Mouse (Mus musculus) ovary, adult 2 months (tissue): ENCODE measurements around the gene Olfr194. TPM values are rescaled to one million over a fixed set of nuclear protein-coding genes. Genes with fewer than 3 reads are reported as not detected.

ENCODE experiments used
- polyA plus RNA-seq: library from polyadenylated mRNA; depleted of rRNA; stranded (reverse); fragments of >200 nt; gene quantifications from 2 replicates; pipeline ENCODE4 v1.2.3, GENCODE M21; 2012; rRNA removed

Olfr194 gene
- polyA plus RNA-seq = not detected in 2 replicates

DNA sequence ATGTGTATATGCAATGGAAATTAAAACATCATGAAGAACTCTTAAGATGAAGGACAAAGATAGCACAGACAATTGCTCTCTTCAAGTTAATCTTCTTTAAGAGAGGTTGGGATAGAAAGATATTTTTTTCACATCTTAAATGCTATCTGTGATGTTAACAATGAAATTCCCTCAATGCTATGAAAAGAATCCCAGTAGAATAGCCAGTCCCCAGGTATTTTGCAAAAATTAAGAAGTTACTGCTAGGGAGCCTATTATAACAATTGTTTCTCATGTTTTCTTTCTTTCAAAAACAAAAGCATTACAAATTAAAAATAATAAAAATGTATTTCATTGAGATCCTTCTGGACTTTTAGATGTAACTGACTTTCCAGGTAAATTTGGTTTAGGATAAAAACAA is at the start of gene Olfr194:
Gene Olfr194, minus strand, starts transcription at position 101 of the 400 bp plus-strand sequence.

DNA sequence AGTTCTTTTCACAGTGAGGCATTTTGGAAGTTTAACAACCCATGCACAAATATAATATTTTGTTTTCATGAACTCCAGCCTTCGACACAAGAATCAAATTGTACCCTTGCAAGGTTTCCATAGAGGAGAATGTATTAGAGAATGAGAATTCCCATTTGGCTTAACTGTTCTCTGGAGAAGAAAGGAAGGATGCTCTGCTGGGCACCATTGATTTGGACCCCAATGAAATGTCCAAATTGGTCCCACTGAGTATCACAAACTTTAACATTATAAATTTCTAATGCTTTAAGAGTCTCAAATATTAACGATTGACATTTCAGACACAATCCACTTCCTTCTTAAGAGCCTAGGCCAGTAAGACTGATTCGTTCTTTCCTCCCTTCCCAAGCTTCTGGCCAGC is 49.5 kb upstream of the Olfr194 start, which contains the start of gene Olfr196:
Gene Olfr196, minus strand, starts transcription at position 101 of the 400 bp plus-strand sequence.

DNA sequence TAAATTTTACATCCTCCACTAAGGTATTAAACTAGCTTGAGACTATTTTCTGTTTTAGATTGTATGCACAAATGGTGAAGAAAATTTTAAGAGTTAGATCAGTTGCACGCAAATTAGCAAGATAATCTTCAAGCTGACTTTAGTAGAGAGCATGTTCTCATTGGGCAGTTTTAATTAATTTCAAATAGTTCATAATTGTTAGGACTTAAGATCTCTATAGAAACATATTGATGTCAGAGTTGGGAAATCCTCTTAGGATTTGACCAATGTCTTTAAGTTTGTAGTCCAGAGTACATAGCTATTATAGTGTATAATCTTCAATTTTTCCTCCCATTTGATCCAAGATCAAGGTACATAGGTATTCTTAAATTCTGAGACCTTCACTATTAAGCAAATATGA is 25.9 kb upstream of the Olfr194 start, which contains the start of gene Olfr195:
Gene Olfr195, plus strand, starts transcription at position 301 of the 400 bp plus-strand sequence.

DNA sequence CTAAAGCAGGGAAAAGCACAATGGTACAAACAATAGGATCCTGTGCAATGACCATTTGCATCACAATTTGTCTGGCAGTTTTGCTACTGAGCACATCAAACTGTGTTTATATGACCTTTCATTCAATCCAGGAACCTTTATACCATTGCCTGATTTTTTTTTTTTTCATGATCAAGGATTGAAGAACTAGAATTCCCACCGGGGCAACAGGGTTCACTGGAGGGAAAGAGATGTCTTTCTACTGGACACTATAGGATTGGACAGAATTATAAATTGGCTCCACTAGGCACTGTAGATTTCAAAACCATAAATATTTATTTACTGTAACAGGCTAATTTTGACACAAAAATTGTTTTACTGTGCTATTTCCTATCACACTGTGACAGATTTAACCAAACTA is 9.1 kb downstream of the Olfr194 start, which contains the start of gene Olfr193:
Gene Olfr193, minus strand, starts transcription at position 101 of the 400 bp plus-strand sequence.

DNA sequence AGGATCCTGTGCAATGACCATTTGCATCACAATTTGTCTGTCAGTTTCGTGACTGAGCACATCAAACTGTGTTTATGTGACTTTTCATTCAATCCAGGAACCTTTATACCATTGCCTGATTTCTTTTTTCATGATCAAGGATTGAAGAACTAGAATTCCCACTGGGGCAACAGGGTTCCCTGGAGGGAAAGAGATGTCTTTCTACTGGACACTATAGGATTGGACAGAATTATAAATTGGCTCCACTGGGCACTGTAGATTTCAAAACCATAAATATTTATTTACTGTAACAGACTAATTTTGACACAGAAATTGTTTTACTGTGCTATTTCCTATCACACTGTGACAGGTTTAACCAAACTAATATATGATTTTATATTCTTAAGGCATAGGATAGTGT is 31.1 kb downstream of the Olfr194 start, which contains the start of gene Olfr191:
Gene Olfr191, minus strand, starts transcription at position 101 of the 400 bp plus-strand sequence.

DNA sequence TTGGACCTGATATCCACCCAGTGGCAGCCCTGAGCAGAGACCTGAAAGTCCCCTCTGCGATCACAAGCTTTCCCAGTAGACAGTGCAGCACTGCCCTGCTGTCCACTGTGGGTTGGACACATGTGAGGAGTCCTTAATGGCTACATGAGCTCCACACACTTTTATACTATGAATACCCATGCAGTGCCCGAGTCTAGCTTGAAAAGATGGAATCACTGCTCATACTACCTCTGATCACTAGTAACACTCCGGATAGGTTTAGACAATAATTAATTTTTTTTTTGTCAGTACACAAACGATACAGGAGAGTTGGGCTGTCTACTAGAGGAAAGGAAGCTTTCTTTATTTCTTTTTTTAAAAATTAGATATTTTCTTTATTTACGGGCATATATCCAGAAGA is 43.0 kb downstream of the Olfr194 start, which contains the start of gene Olfr190:
Gene Olfr190, minus strand, starts transcription at position 101 of the 400 bp plus-strand sequence.

Other genes with a start within 250 kb of the Olfr194 start
- gene Olfr177, start 246.3 kb downstream of the Olfr194 start, polyA plus RNA-seq = not detected in 2 replicates
- not detected in 2 replicates for gene Olfr178, start 229.0 kb downstream of the Olfr194 start, polyA plus RNA-seq
- not detected in 2 replicates for gene Olfr181, start 192.3 kb downstream of the Olfr194 start, polyA plus RNA-seq
- gene Olfr180, start 191.7 kb downstream of the Olfr194 start, polyA plus RNA-seq = not detected in 2 replicates
- gene Olfr183, start 125.7 kb downstream of the Olfr194 start, polyA plus RNA-seq = not detected in 2 replicates
- gene Olfr186, start 90.8 kb downstream of the Olfr194 start, polyA plus RNA-seq = not detected in 2 replicates
- not detected in 2 replicates for gene Olfr187, start 81.3 kb downstream of the Olfr194 start, polyA plus RNA-seq
- not detected in 2 replicates for gene Olfr190, start 43.1 kb downstream of the Olfr194 start, polyA plus RNA-seq
- gene Olfr191, start 31.2 kb downstream of the Olfr194 start, polyA plus RNA-seq = not detected in 2 replicates
- not detected in 2 replicates for gene Olfr193, start 9.2 kb downstream of the Olfr194 start, polyA plus RNA-seq
- not detected in 2 replicates for gene Olfr195, start 26.0 kb upstream of the Olfr194 start, polyA plus RNA-seq
- not detected in 2 replicates for gene Olfr196, start 49.4 kb upstream of the Olfr194 start, polyA plus RNA-seq
- not detected in 2 replicates for gene Olfr198, start 82.5 kb upstream of the Olfr194 start, polyA plus RNA-seq
- not detected in 2 replicates for gene Olfr199, start 98.7 kb upstream of the Olfr194 start, polyA plus RNA-seq
- not detected in 2 replicates for gene Olfr201, start 151.6 kb upstream of the Olfr194 start, polyA plus RNA-seq
- not detected in 2 replicates for gene Olfr202, start 165.7 kb upstream of the Olfr194 start, polyA plus RNA-seq
- not detected in 2 replicates for gene Olfr203, start 177.8 kb upstream of the Olfr194 start, polyA plus RNA-seq
- gene Olfr204, start 197.2 kb upstream of the Olfr194 start, polyA plus RNA-seq = not detected in 2 replicates
- gene Olfr205, start 210.1 kb upstream of the Olfr194 start, polyA plus RNA-seq = not detected in 2 replicates
- gene Olfr206, start 228.2 kb upstream of the Olfr194 start, polyA plus RNA-seq = not detected in 2 replicates
- gene Olfr209, start 242.9 kb upstream of the Olfr194 start, polyA plus RNA-seq = not detected in 2 replicates